Mouse (Mus musculus) liver, embryonic 12.5 days (tissue): ENCODE results near the gene 4933412E24Rik. TPM values are rescaled to one million over a fixed set of nuclear protein-coding genes. Genes with fewer than 3 reads are reported as not detected.

ENCODE experiments used
- ATAC-seq: fragments of 200-750 bp; cut with Nextera tagmentation; 2 replicates; pipeline ENCODE4 v1.8.0; 2017; ENCODE audit warnings: moderate number of reproducible peaks, mild to moderate bottlenecking, moderate library complexity
- H3K27ac ChIP-seq: fragments of 300-500 bp; sonication (generic); 2 replicates; pipeline ENCODE4 v1.5.1; 2016; ENCODE audit warnings: mild to moderate bottlenecking
- H3K27me3 ChIP-seq: fragments of 300-500 bp; sonication (generic); replicated peaks from 2 replicates; pipeline ENCODE4 v1.6.1; 2016; ENCODE audit warnings: mild to moderate bottlenecking, moderate library complexity
- H3K36me3 ChIP-seq: fragments of 300-500 bp; sonication (generic); 2 replicates; pipeline ENCODE4 v1.6.1; 2016; ENCODE audit warnings: mild to moderate bottlenecking, moderate library complexity
- H3K4me1 ChIP-seq: fragments of 300-500 bp; sonication (generic); 2 replicates; pipeline ENCODE4 v1.6.1; 2016
- H3K4me2 ChIP-seq: fragments of 300-500 bp; sonication (generic); 2 replicates; pipeline ENCODE4 v1.6.1; 2016; ENCODE audit warnings: mild to moderate bottlenecking, moderate library complexity
- H3K4me3 ChIP-seq: fragments of 300-500 bp; sonication (generic); 2 replicates; pipeline ENCODE4 v1.5.1; 2016; ENCODE audit warnings: mild to moderate bottlenecking, moderate library complexity
- H3K9ac ChIP-seq: fragments of 300-500 bp; sonication (generic); 2 replicates; pipeline ENCODE4 v1.6.1; 2016; ENCODE audit warnings: mild to moderate bottlenecking, moderate library complexity
- H3K9me3 ChIP-seq: fragments of 300-500 bp; sonication (generic); replicated peaks from 2 replicates; pipeline ENCODE4 v1.6.1; 2016; ENCODE audit warnings: mild to moderate bottlenecking, moderate library complexity
- WGBS: fragments of 180-500 bp; shearing (Covaris S2); methylation state at CpG from one replicate; pipeline ENCODE4 v1.1.7; 2016; ENCODE audit not compliant: insufficient replicate concordance; 5-methylcytosine and 5-hydroxymethylcytosine counted together
- polyA plus RNA-seq: library from polyadenylated mRNA; unstranded; fragments of >200 nt; fragmentation: Nextera tagmentation; extraction: Ambion mirVana; gene quantifications from 2 replicates; pipeline ENCODE4 v1.2.1, GENCODE M21; 2016

The 4933412E24Rik gene
- polyA plus RNA-seq = not detected in 2 replicates

GRCm38 (mm10) chr15:60016513-60016912 lies at the start of gene 4933412E24Rik:
Gene 4933412E24Rik (minus strand): TSS chr15:60016613.
- ATAC-seq = no peak
- 74% methylated on average over 7 of the region's 7 CpGs for WGBS
- no peak within 1 kb of the TSS for H3K27ac ChIP-seq

GRCm38 (mm10) chr15:60030728-60031127 lies 14.3 kb upstream of the 4933412E24Rik start:
- ATAC-seq = no peak
- Histone ChIP-seq H3K4me1 (no peaks in the 10 kb centered on the region), H3K9me3 (no peaks in the 10 kb centered on the region), H3K27me3 (no peaks in the 10 kb centered on the region), H3K36me3 (no peaks in the 10 kb centered on the region), H3K4me2 (no peak overlapping the region), H3K4me3 (no peak overlapping the region), H3K9ac (no peak overlapping the region), H3K27ac (no peak overlapping the region)
- WGBS = 52% methylated on average over 3 of the region's 3 CpGs

More at GRCm38 (mm10) chr15:60016513-60016912, at the start of gene 4933412E24Rik:
- Histone ChIP-seq H3K36me3 (no peaks in the 10 kb centered on the region), H3K27me3 (no peaks in the 10 kb centered on the region), H3K4me1 (no peaks in the 10 kb centered on the region), H3K4me3 (no peak within 1 kb of the TSS), H3K4me2 (no peak within 1 kb of the TSS), H3K9me3 (no peaks in the 10 kb centered on the region), H3K9ac (no peak within 1 kb of the TSS)

GRCm38 (mm10) chr15:60021256-60021655 lies 4.8 kb upstream of the 4933412E24Rik start:
- Histone ChIP-seq H3K27ac (no peak overlapping the region), H3K9me3 (no peaks in the 10 kb centered on the region), H3K36me3 (no peaks in the 10 kb centered on the region), H3K4me1 (no peaks in the 10 kb centered on the region), H3K4me2 (no peak overlapping the region), H3K27me3 (no peaks in the 10 kb centered on the region), H3K4me3 (no peak overlapping the region), H3K9ac (no peak overlapping the region)
- ATAC-seq = no peak
- WGBS = 34% methylated on average over 3 of the region's 3 CpGs

GRCm38 (mm10) chr15:60010199-60010598 lies 6.2 kb downstream of the 4933412E24Rik start:
- H3K4me2 ChIP-seq = no peak overlapping the region
- ATAC-seq = no peak
- H3K27me3 ChIP-seq = no peaks in the 10 kb centered on the region
- 70% methylated on average over 4 of the region's 4 CpGs for WGBS
- H3K36me3 ChIP-seq = no peaks in the 10 kb centered on the region
- H3K4me3 ChIP-seq = no peak overlapping the region
- H3K27ac ChIP-seq = no peak overlapping the region
- no peak overlapping the region for H3K9ac ChIP-seq
- H3K9me3 ChIP-seq = no peaks in the 10 kb centered on the region
- H3K4me1 ChIP-seq = no peaks in the 10 kb centered on the region

GRCm38 (mm10) chr15:60009610-60010009 lies 6.8 kb downstream of the 4933412E24Rik start:
- H3K4me2 ChIP-seq = no peak overlapping the region
- 72% methylated on average over 3 of the region's 3 CpGs for WGBS
- no peak overlapping the region for H3K4me3 ChIP-seq
- H3K27ac ChIP-seq = no peak overlapping the region
- no peaks in the 10 kb centered on the region for H3K9me3 ChIP-seq
- no peaks in the 10 kb centered on the region for H3K36me3 ChIP-seq
- H3K9ac ChIP-seq = no peak overlapping the region
- H3K4me1 ChIP-seq = no peaks in the 10 kb centered on the region
- no peaks in the 10 kb centered on the region for H3K27me3 ChIP-seq
- ATAC-seq = no peak

GRCm38 (mm10) chr15:59983777-59984176 lies 32.6 kb downstream of the 4933412E24Rik start:
- no peak for ATAC-seq
- no peak overlapping the region for H3K27ac ChIP-seq
- no peaks in the 10 kb centered on the region for H3K4me1 ChIP-seq
- no peak overlapping the region for H3K4me3 ChIP-seq
- no peaks in the 10 kb centered on the region for H3K27me3 ChIP-seq
- no peak overlapping the region for H3K9ac ChIP-seq
- H3K36me3 ChIP-seq = no peaks in the 10 kb centered on the region
- 32% methylated on average over 4 of the region's 4 CpGs for WGBS
- no peak overlapping the region for H3K4me2 ChIP-seq
- H3K9me3 ChIP-seq = no peaks in the 10 kb centered on the region

- Histone ChIP-seq H3K36me3 (no peaks in the 10 kb centered on the region), H3K9me3 (no peaks in the 10 kb centered on the region), H3K4me1 (no peaks in the 10 kb centered on the region), H3K27me3 (no peaks in the 10 kb centered on the region), H3K9ac (no peak overlapping the region), H3K4me2 (no peak overlapping the region), H3K27ac (no peak overlapping the region), H3K4me3 (no peak overlapping the region)
- ATAC-seq = no peak
- 43% methylated on average over 3 of the region's 3 CpGs for WGBS
Observed at GRCm38 (mm10) chr15:59975310-59975709, 41.1 kb downstream of the 4933412E24Rik start.

GRCm38 (mm10) chr15:59974584-59974983 lies 41.8 kb downstream of the 4933412E24Rik start:
- WGBS = 69% methylated on average over 5 of the region's 5 CpGs
- H3K9ac ChIP-seq = no peak overlapping the region
- H3K27me3 ChIP-seq = no peaks in the 10 kb centered on the region
- no peak overlapping the region for H3K4me3 ChIP-seq
- no peaks in the 10 kb centered on the region for H3K36me3 ChIP-seq
- ATAC-seq = no peak
- no peak overlapping the region for H3K27ac ChIP-seq
- H3K4me1 ChIP-seq = no peaks in the 10 kb centered on the region
- no peak overlapping the region for H3K4me2 ChIP-seq
- H3K9me3 ChIP-seq = no peaks in the 10 kb centered on the region

- no peak for ATAC-seq
- WGBS = 76% methylated on average over 7 of the region's 7 CpGs
- Histone ChIP-seq H3K27me3 (no peaks in the 10 kb centered on the region), H3K4me3 (no peak overlapping the region), H3K36me3 (no peaks in the 10 kb centered on the region), H3K4me1 (no peaks in the 10 kb centered on the region), H3K27ac (no peak overlapping the region), H3K9ac (no peak overlapping the region), H3K9me3 (no peaks in the 10 kb centered on the region), H3K4me2 (no peak overlapping the region)
Observed at GRCm38 (mm10) chr15:59973651-59974519, 42.5 kb downstream of the 4933412E24Rik start.
